Comparison of ENCODE assay signal across 22 mouse cellular contexts in the genomic region with DNA sequence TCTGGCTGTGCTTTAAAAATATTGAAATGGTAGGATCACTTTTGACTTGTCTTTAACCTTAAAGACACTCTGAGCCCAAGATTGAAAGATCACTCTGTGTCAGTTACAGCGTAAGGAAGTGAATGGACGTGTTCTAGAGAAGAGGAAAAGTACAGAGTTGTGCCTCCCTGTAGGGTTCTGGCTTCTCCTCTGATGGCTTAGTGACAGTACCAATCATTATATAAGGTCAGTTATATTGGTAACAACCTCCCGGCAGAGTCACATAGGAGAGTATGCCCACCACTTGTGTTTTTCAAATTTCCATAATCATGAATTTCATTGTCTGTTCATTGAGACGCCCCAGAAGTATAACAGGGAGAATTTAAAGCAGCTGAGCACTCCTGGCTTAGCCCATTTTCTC.
DNase-seq lines count a peak whose midpoint lies in the region; ATAC-seq lines count a peak whose summit lies in the region.
"Had no signal": no experiment of that assay in that cellular context is flagged by ENCODE, and none has a peak within 500 bp of the region (broad histone marks: within the 10 kb centered on the region; RNA-seq: fewer than 3 reads in every experiment).

No protein-coding gene starts in this region.

- H3K4me1 ChIP-seq in forebrain, embryonic 12.5 days, result peaks cover 4% of the 10 kb centered on the region; the same call in 1 of the 2 replicates
- H3K4me1 ChIP-seq in forebrain, embryonic 13.5 days, result peaks cover 9% of the 10 kb centered on the region
- no peaks in the 10 kb centered on the region for H3K4me1 ChIP-seq in hindbrain, embryonic 16.5 days (ENCODE audit: control insufficient read depth, insufficient read depth, low read depth, low read length)
- H3K4me1 ChIP-seq in hindbrain, embryonic 10.5 days (replicated peaks), result 0 out of 2 replicates have a peak, but pooled peaks cover 4% of the 10 kb centered on the region
- no peaks in the 10 kb centered on the region for H3K4me1 ChIP-seq in midbrain, embryonic 14.5 days (ENCODE audit: control insufficient read depth, insufficient read depth, low read length)
- no peaks in the 10 kb centered on the region for H3K4me1 ChIP-seq in midbrain, embryonic 10.5 days
- H3K4me1 ChIP-seq: embryonic facial prominence, embryonic 13.5 days had no signal

- H3K4me2 ChIP-seq in forebrain, embryonic 12.5 days, result no peak overlapping the region
- H3K4me2 ChIP-seq in forebrain, embryonic 13.5 days, result no peak overlapping the region
- H3K4me2 ChIP-seq in hindbrain, embryonic 16.5 days (ENCODE audit: low read length), result no peak overlapping the region
- no peak overlapping the region for H3K4me2 ChIP-seq in midbrain, embryonic 14.5 days (ENCODE audit: low read length)
- H3K4me2 ChIP-seq: embryonic facial prominence, embryonic 13.5 days; heart, embryonic 11.5 days had no signal

- DNase-seq in hindbrain, embryonic 10.5 days (ENCODE audit: low spot score), result no peak
- DNase-seq in midbrain, embryonic 14.5 days, result peak; percentile 8
- DNase-seq in midbrain, embryonic 10.5 days (ENCODE audit: low spot score), result no peak
- DNase-seq: adrenal gland, adult 8-10 months; adrenal gland, postnatal 25 days; cerebellum, adult 11-12 months; cerebellum, adult 8-10 months; cerebellum, postnatal 10 days; cerebellum, postnatal 36 days; embryo, embryonic 11 days; forebrain, postnatal 0 days; gastrocnemius, adult 2 months; gastrocnemius, postnatal 14 days; heart, adult 11 months had no signal

- 0 out of 2 replicates have a peak, but pooled peaks have one; percentile 27 for ATAC-seq in forebrain, embryonic 12.5 days (ENCODE audit: low FRiP score)
- ATAC-seq in forebrain, embryonic 13.5 days, result no peak
- ATAC-seq in hindbrain, embryonic 16.5 days, result 0 out of 2 replicates have a peak, but pooled peaks have one; percentile 31
- ATAC-seq in midbrain, embryonic 14.5 days (ENCODE audit: low FRiP score, low TSS enrichment), result no peak
- ATAC-seq: activated CD4-positive, CD25-positive, alpha-beta regulatory T cell, adult 4 months; forebrain, postnatal 0 days had no signal

- no peak overlapping the region for H3K4me3 ChIP-seq in forebrain, embryonic 12.5 days (replicated peaks)
- no peak overlapping the region for H3K4me3 ChIP-seq in forebrain, embryonic 13.5 days
- no peak overlapping the region for H3K4me3 ChIP-seq in hindbrain, embryonic 16.5 days (ENCODE audit: low read length)
- no peak overlapping the region for H3K4me3 ChIP-seq in hindbrain, embryonic 10.5 days
- H3K4me3 ChIP-seq in midbrain, embryonic 14.5 days (replicated peaks; ENCODE audit: low read depth, low read length), result no peak overlapping the region
- H3K4me3 ChIP-seq in midbrain, embryonic 10.5 days, result no peak overlapping the region
- H3K4me3 ChIP-seq: embryonic facial prominence, embryonic 10.5 days; embryonic facial prominence, embryonic 13.5 days; erythroblast, embryonic 14.5 days; gastrocnemius, adult 2 months had no signal

- H3K36me3 ChIP-seq in forebrain, embryonic 12.5 days (replicated peaks), result no peaks in the 10 kb centered on the region
- H3K36me3 ChIP-seq in forebrain, embryonic 13.5 days (ENCODE audit: poor library complexity, severe bottlenecking), result no peaks in the 10 kb centered on the region
- no peaks in the 10 kb centered on the region for H3K36me3 ChIP-seq in hindbrain, embryonic 16.5 days (ENCODE audit: control insufficient read depth, insufficient read depth, low read length)
- H3K36me3 ChIP-seq in hindbrain, embryonic 10.5 days, result no peaks in the 10 kb centered on the region
- H3K36me3 ChIP-seq in midbrain, embryonic 14.5 days (ENCODE audit: control insufficient read depth, insufficient read depth, low read length), result no peaks in the 10 kb centered on the region
- no peaks in the 10 kb centered on the region for H3K36me3 ChIP-seq in midbrain, embryonic 10.5 days
- H3K36me3 ChIP-seq: embryonic facial prominence, embryonic 10.5 days; embryonic facial prominence, embryonic 13.5 days had no signal

- H3K27me3 ChIP-seq in forebrain, embryonic 12.5 days, result no peaks in the 10 kb centered on the region
- no peaks in the 10 kb centered on the region for H3K27me3 ChIP-seq in forebrain, embryonic 13.5 days
- H3K27me3 ChIP-seq in hindbrain, embryonic 16.5 days (replicated peaks; ENCODE audit: control insufficient read depth, insufficient read depth, low read length), result no peaks in the 10 kb centered on the region
- H3K27me3 ChIP-seq in hindbrain, embryonic 10.5 days (ENCODE audit: insufficient read depth, poor library complexity, severe bottlenecking), result no peaks in the 10 kb centered on the region
- H3K27me3 ChIP-seq in midbrain, embryonic 14.5 days (ENCODE audit: control insufficient read depth, insufficient read depth, low read length), result no peaks in the 10 kb centered on the region
- H3K27me3 ChIP-seq in midbrain, embryonic 10.5 days (ENCODE audit: low read depth, poor library complexity, severe bottlenecking), result no peaks in the 10 kb centered on the region
- H3K27me3 ChIP-seq: embryonic facial prominence, embryonic 13.5 days had no signal

- H3K9me3 ChIP-seq in forebrain, embryonic 12.5 days, result no peaks in the 10 kb centered on the region
- H3K9me3 ChIP-seq in forebrain, embryonic 13.5 days (replicated peaks), result no peaks in the 10 kb centered on the region
- no peaks in the 10 kb centered on the region for H3K9me3 ChIP-seq in hindbrain, embryonic 16.5 days (ENCODE audit: control insufficient read depth, low read length)
- no peaks in the 10 kb centered on the region for H3K9me3 ChIP-seq in hindbrain, embryonic 10.5 days
- no peaks in the 10 kb centered on the region for H3K9me3 ChIP-seq in midbrain, embryonic 14.5 days (ENCODE audit: control insufficient read depth, low read length)
- no peaks in the 10 kb centered on the region for H3K9me3 ChIP-seq in midbrain, embryonic 10.5 days (replicated peaks)
- H3K9me3 ChIP-seq: embryonic facial prominence, embryonic 10.5 days; embryonic facial prominence, embryonic 13.5 days had no signal

- no peak overlapping the region for H3K9ac ChIP-seq in forebrain, embryonic 12.5 days
- no peak overlapping the region for H3K9ac ChIP-seq in forebrain, embryonic 13.5 days
- no peak overlapping the region for H3K9ac ChIP-seq in hindbrain, embryonic 16.5 days (ENCODE audit: low read depth, low read length)
- H3K9ac ChIP-seq in midbrain, embryonic 14.5 days (replicated peaks; ENCODE audit: low read length), result no peak overlapping the region
- H3K9ac ChIP-seq: embryonic facial prominence, embryonic 13.5 days; forebrain, postnatal 0 days had no signal

- H3K27ac ChIP-seq in forebrain, embryonic 12.5 days, result no peak overlapping the region
- no peak overlapping the region for H3K27ac ChIP-seq in forebrain, embryonic 13.5 days
- H3K27ac ChIP-seq in hindbrain, embryonic 16.5 days (ENCODE audit: low read depth, low read length), result no peak overlapping the region
- no peak overlapping the region for H3K27ac ChIP-seq in hindbrain, embryonic 10.5 days
- no peak overlapping the region for H3K27ac ChIP-seq in midbrain, embryonic 14.5 days (replicated peaks; ENCODE audit: low read depth, low read length)
- no peak overlapping the region for H3K27ac ChIP-seq in midbrain, embryonic 10.5 days (replicated peaks)
- H3K27ac ChIP-seq: embryonic facial prominence, embryonic 10.5 days; embryonic facial prominence, embryonic 13.5 days; gastrocnemius, adult 2 months had no signal

- WGBS in forebrain, embryonic 12.5 days, result 77% methylated on average over 4 of the region's 4 CpGs
- WGBS in forebrain, embryonic 13.5 days, result 74% methylated on average over 4 of the region's 4 CpGs
- WGBS in hindbrain, embryonic 16.5 days, result 51% methylated on average over 4 of the region's 4 CpGs
- WGBS in hindbrain, embryonic 10.5 days, result 81% methylated on average over 4 of the region's 4 CpGs
- WGBS in midbrain, embryonic 14.5 days, result 51% methylated on average over 4 of the region's 4 CpGs
- WGBS in midbrain, embryonic 10.5 days, result 84% methylated on average over 4 of the region's 4 CpGs

Comparison
In these comparisons a context has a peak if more than half of its experiments do, and no peak if none do; other contexts are left out.
1. ATAC-seq: peak in forebrain, embryonic 12.5 days (single experiment) and hindbrain, embryonic 16.5 days (single experiment); none in forebrain, embryonic 13.5 days (single experiment) and midbrain, embryonic 14.5 days (single experiment).